ENCODE assay signal across 11 mouse cellular contexts in the genomic region with DNA sequence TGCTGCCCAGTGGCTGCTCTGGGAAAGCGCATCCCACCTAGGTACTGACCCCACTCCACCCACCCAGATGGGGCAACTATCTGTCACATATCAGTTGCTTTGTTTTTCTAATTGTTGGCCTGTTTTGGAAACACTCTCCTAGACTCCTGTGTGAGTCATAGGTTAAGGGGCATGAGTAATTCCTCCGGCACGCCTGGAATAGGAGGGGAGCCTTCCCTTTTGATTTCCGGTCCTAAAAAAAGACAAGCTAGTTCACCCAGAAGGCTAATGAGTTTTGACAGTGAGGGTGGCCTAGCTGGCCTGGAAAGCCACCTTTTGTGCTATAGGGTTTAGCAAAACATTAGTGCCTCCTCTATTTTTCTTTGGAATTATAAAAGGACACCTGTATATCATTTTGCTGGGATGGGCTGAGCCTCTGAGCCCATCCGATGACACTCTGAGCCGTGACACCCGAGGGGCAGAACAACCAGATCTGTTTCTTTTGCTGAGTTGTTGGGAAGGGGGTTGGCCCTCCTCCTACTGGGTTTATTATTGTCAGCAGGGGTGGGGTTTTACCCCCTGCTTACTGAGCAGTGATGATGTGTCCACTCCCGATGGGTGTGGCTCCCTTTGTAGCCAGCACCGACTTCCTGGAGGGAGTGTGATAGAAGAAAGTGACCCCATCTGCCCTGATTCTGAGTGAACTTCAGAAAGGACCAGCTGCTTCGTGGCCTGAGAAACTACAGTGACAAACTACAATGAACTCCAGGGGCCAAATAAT. TPM values are rescaled to one million over a fixed set of nuclear protein-coding genes. Genes with fewer than 3 reads are reported as not detected.
DNase-seq lines count a peak whose midpoint lies in the region; ATAC-seq and TF ChIP-seq lines count a peak whose summit lies in the region.
"Had no signal": no experiment of that assay in that cellular context is flagged by ENCODE, and none has a peak within 500 bp of the region (broad histone marks: within the 10 kb centered on the region; RNA-seq: fewer than 3 reads in every experiment).

No protein-coding gene starts in this region.

- peak overlapping the region; percentile 80 for H3K27ac ChIP-seq in kidney, adult 2 months (ENCODE audit: insufficient read depth, low read depth, low read length)
- H3K27ac ChIP-seq in macrophage = peak overlapping the region; percentile 22; the same call in 1 of the 2 replicates
- H3K27ac ChIP-seq: embryonic facial prominence, embryonic 13.5 days; limb, embryonic 10.5 days had no signal

- TF ChIP-seq CTCF in kidney, adult 2 months (conservative IDR thresholded peaks at IDR 0.05; ENCODE audit: insufficient read depth, insufficient read length, low read depth, low read length) = no peak

- 43% methylated on average over 10 of the region's 10 CpGs for WGBS in kidney, adult 2 months
- 86% methylated on average over 9 of the region's 10 CpGs for WGBS in macrophage (ENCODE audit: missing documents)

- H3K27me3 ChIP-seq in kidney, adult 2 months (replicated peaks; ENCODE audit: control insufficient read depth, insufficient read depth, low read length) = no peaks in the 10 kb centered on the region
- H3K27me3 ChIP-seq: embryonic facial prominence, embryonic 13.5 days had no signal

- H3K4me3 ChIP-seq in kidney, adult 2 months (ENCODE audit: insufficient read depth, low read depth, low read length) = no peak overlapping the region
- H3K4me3 ChIP-seq in macrophage (ENCODE audit: inconsistent target) = no peak overlapping the region
- H3K4me3 ChIP-seq: embryonic facial prominence, embryonic 13.5 days; limb, embryonic 10.5 days had no signal

- peak; percentile 77 for DNase-seq in kidney, adult 2 months
- no peak for DNase-seq in kidney, postnatal 10 days
- DNase-seq in Muller cell, postnatal 12 days (ENCODE audit: inconsistent ontology term) = peak; percentile 90
- peak; percentile 69 for DNase-seq in fibroblast of lung, adult 2 months (ENCODE audit: low read depth)
- no peak for DNase-seq in spleen, adult 18-20 months
- DNase-seq in urinary bladder, postnatal 25 days (ENCODE audit: low spot score) = no peak
- DNase-seq: cerebellum, adult 11 months had no signal

- no peaks in the 10 kb centered on the region for H3K4me1 ChIP-seq in kidney, adult 2 months (ENCODE audit: control insufficient read depth, insufficient read depth, low read length)
- H3K4me1 ChIP-seq: embryonic facial prominence, embryonic 13.5 days had no signal

- TF ChIP-seq POLR2A in kidney, adult 2 months (IDR thresholded peaks at IDR 0.05; ENCODE audit: low read depth, low read length) = no peak

- no peak for ATAC-seq in megakaryocyte-erythroid progenitor cell, adult 5-6 weeks (replicated peaks; ENCODE audit: low FRiP score, low TSS enrichment, poor library complexity, severe bottlenecking)

- H3K79me2 ChIP-seq in macrophage (ENCODE audit: inconsistent target) = no peaks in the 10 kb centered on the region

- H3K36me3 ChIP-seq in kidney, adult 2 months (ENCODE audit: control insufficient read depth, insufficient read depth, low read length) = no peaks in the 10 kb centered on the region
- no peaks in the 10 kb centered on the region for H3K36me3 ChIP-seq in macrophage (ENCODE audit: inconsistent target)
- H3K36me3 ChIP-seq: embryonic facial prominence, embryonic 13.5 days; limb, embryonic 10.5 days had no signal

RNA-seq across cellular contexts. Expression of gene Arntl, which starts 21.0 kb away (rescaled TPM):
- polyA plus RNA-seq in kidney, adult 2 months (2012; rRNA removed) = 6.0 and 7.3 TPM in 2 replicates
- 10 to 100 TPM in 17 of 26 experiments, 1 to 10 TPM in 9; 3.3 to 34.9 (median 19.9) TPM for total RNA-seq in macrophage (2018; cell fraction: chromatin; rRNA removed)
- 1 to 10 TPM; 1.3 to 7.4 (median 5.6) TPM for total RNA-seq in macrophage (2018; cell fraction: cytosol; rRNA removed)
- total RNA-seq in macrophage (2018; cell fraction: nucleus; rRNA removed) = 10 to 100 TPM in 15 of 26 experiments, 1 to 10 TPM in 11; 2.9 to 19.9 (median 11.8) TPM
- 6.6 to 7.6 TPM (median 7.4 TPM) in 3 replicates for polyA plus RNA-seq in macrophage (2018)
- 10.7 and 28.0 TPM in 2 replicates for total RNA-seq in megakaryocyte-erythroid progenitor cell, adult 5-6 weeks (2014; fragmentation: Nextera tagmentation)
- total RNA-seq in megakaryocyte-erythroid progenitor cell, adult 5-6 weeks (2017) = 7.5 and 8.2 TPM in 2 replicates

Comparison
In these comparisons a context has a peak if more than half of its experiments do, and no peak if none do; other contexts are left out.
1. DNase-seq: peak in kidney, adult 2 months (single experiment), Muller cell, postnatal 12 days (single experiment) and fibroblast of lung, adult 2 months (single experiment); none in kidney, postnatal 10 days (single experiment), spleen, adult 18-20 months (0 of 2) and urinary bladder, postnatal 25 days (single experiment).